Mouse (Mus musculus): ENCODE data around the gene Dync1i2.

DNA sequence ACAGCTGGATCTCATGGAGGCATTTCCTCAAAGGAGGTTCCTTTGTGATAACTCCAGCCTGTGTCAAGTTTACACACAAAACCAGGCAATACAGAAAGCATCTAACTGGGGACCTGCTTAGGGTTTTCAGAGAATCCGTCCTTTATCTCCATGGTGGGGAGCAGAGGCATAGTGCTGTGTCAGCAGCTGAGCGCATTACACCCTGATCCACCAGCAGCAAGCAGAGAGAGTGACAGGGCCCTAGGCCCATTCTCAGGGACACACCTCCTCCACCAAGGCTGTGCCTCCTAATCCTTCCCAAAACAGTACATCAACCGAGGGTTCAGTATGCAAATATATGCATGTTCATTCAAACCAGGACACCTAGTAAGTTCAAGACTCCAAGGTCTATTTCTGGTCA, 38.5 kb upstream of the Dync1i2 start:
- TF ChIP-seq POLR2A (IDR thresholded peaks at IDR 0.05; ENCODE audit: low read depth, low read length) (no peak), ZNF384 (IDR thresholded peaks at IDR 0.05; ENCODE audit: low read depth, low read length) (no peak), UBTF (IDR thresholded peaks at IDR 0.05; ENCODE audit: low read depth, low read length) (no peak), USF1 (IDR thresholded peaks at IDR 0.05; ENCODE audit: low read depth, low read length) (no peak), MYC (IDR thresholded peaks at IDR 0.05; ENCODE audit: low read depth, low read length) (no peak), USF2 (conservative IDR thresholded peaks at IDR 0.05; ENCODE audit: low read depth, low read length) (no peak), ZMIZ1 (IDR thresholded peaks at IDR 0.05; ENCODE audit: low read depth, low read length) (no peak), CTCF (conservative IDR thresholded peaks at IDR 0.05 in 1 of 2, IDR thresholded peaks at IDR 0.05 in 1 of 2; ENCODE audit: low read depth in 2 of 2, low read length in 2 of 2) (no peak), JUND (conservative IDR thresholded peaks at IDR 0.05; ENCODE audit: low read depth, low read length) (no peak), ZC3H11A (IDR thresholded peaks at IDR 0.05; ENCODE audit: low read depth, low read length) (no peak), BHLHE40 (IDR thresholded peaks at IDR 0.05; ENCODE audit: low read depth, low read length) (no peak)
